Mouse (Mus musculus) stomach, embryonic 15.5 days (tissue): ENCODE results near the gene Cma1. TPM values are rescaled to one million over a fixed set of nuclear protein-coding genes. Genes with fewer than 3 reads are reported as not detected.

Experiments used
- ATAC-seq: fragments of 200-750 bp; cut with Nextera tagmentation; 2 replicates; pipeline ENCODE4 v1.8.0; 2017; ENCODE audit warnings: low read depth, moderate number of reproducible peaks, moderate TSS enrichment; ENCODE audit not compliant: insufficient read depth, low FRiP score
- H3K27ac ChIP-seq: fragments of 300-500 bp; sonication (generic); 2 replicates; pipeline ENCODE4 v1.5.1; 2015; ENCODE audit warnings: mild to moderate bottlenecking, inconsistent platforms
- H3K27me3 ChIP-seq: fragments of 300-500 bp; sonication (generic); replicated peaks from 2 replicates; pipeline ENCODE4 v1.6.1; 2015; ENCODE audit warnings: inconsistent platforms
- H3K36me3 ChIP-seq: fragments of 300-500 bp; sonication (generic); 2 replicates; pipeline ENCODE4 v1.6.1; 2015; ENCODE audit warnings: inconsistent platforms
- H3K4me1 ChIP-seq: fragments of 300-500 bp; sonication (generic); 2 replicates; pipeline ENCODE4 v1.6.1; 2015; ENCODE audit warnings: inconsistent platforms
- H3K4me2 ChIP-seq: fragments of 300-500 bp; sonication (generic); 2 replicates; pipeline ENCODE4 v1.6.1; 2015; ENCODE audit warnings: mild to moderate bottlenecking, inconsistent platforms
- H3K4me3 ChIP-seq: fragments of 300-500 bp; sonication (generic); replicated peaks from 2 replicates; pipeline ENCODE4 v1.5.1; 2015; ENCODE audit warnings: inconsistent platforms
- H3K9ac ChIP-seq: fragments of 300-500 bp; sonication (generic); 2 replicates; pipeline ENCODE4 v1.6.1; 2015; ENCODE audit warnings: inconsistent platforms
- H3K9me3 ChIP-seq: fragments of 300-500 bp; sonication (generic); 2 replicates; pipeline ENCODE4 v1.6.1; 2016; ENCODE audit warnings: inconsistent platforms
- WGBS: fragments of 180-500 bp; shearing (Covaris S2); methylation state at CpG from one replicate; pipeline ENCODE4 v1.1.7; 2015; 5-methylcytosine and 5-hydroxymethylcytosine counted together
- polyA plus RNA-seq: library from polyadenylated mRNA; unstranded; fragments of >200 nt; fragmentation: Nextera tagmentation; extraction: Ambion mirVana; gene quantifications from 2 replicates; pipeline ENCODE4 v1.2.1, GENCODE M21; 2015

The Cma1 gene
- polyA plus RNA-seq, 1 experiment from 2014 or later = 27.4 TPM

- Histone ChIP-seq H3K9ac (no peak overlapping the region), H3K27ac (no peak overlapping the region), H3K4me3 (no peak overlapping the region), H3K36me3 (no peaks in the 10 kb centered on the region), H3K4me1 (no peaks in the 10 kb centered on the region), H3K27me3 (no peaks in the 10 kb centered on the region), H3K9me3 (no peaks in the 10 kb centered on the region), H3K4me2 (no peak overlapping the region)
- no peak for ATAC-seq
- WGBS = 46% methylated on average over 7 of the region's 7 CpGs
These were observed 21.8 kb downstream of the Cma1 start for GRCm38 (mm10) chr14:55922475-55923232.

GRCm38 (mm10) chr14:55918240-55919082 is 26.0 kb downstream of the Cma1 start:
- no peak overlapping the region for H3K4me3 ChIP-seq
- H3K4me2 ChIP-seq = peak overlapping the region; percentile 19; the same call in 1 of the 2 replicates
- H3K4me1 ChIP-seq = no peaks in the 10 kb centered on the region
- WGBS = 19% methylated on average over 14 of the region's 14 CpGs
- no peaks in the 10 kb centered on the region for H3K27me3 ChIP-seq
- no peaks in the 10 kb centered on the region for H3K36me3 ChIP-seq
- peak; percentile 70; the same call in 1 of the 2 replicates for ATAC-seq
- no peak overlapping the region for H3K9ac ChIP-seq
- peak overlapping the region; percentile 45; the same call in 1 of the 2 replicates for H3K27ac ChIP-seq
- no peaks in the 10 kb centered on the region for H3K9me3 ChIP-seq

GRCm38 (mm10) chr14:55913406-55913805 is 31.1 kb downstream of the Cma1 start:
- Histone ChIP-seq H3K4me3 (no peak overlapping the region), H3K27ac (no peak overlapping the region), H3K9me3 (no peaks in the 10 kb centered on the region), H3K4me1 (no peaks in the 10 kb centered on the region), H3K27me3 (no peaks in the 10 kb centered on the region), H3K4me2 (no peak overlapping the region), H3K36me3 (no peaks in the 10 kb centered on the region), H3K9ac (no peak overlapping the region)
- WGBS = 48% methylated on average over 4 of the region's 4 CpGs
- no peak for ATAC-seq

GRCm38 (mm10) chr14:55905518-55905917 is 39.0 kb downstream of the Cma1 start:
- no peak overlapping the region for H3K27ac ChIP-seq
- ATAC-seq = no peak

GRCm38 (mm10) chr14:55900414-55900755 is 44.1 kb downstream of the Cma1 start:
- WGBS = 6% methylated on average over 12 of the region's 12 CpGs
- no peaks in the 10 kb centered on the region for H3K27me3 ChIP-seq
- H3K4me1 ChIP-seq = peaks cover 19% of the 10 kb centered on the region; the same call in 1 of the 2 replicates
- H3K27ac ChIP-seq = peak overlapping the region; percentile 72
- peak overlapping the region; percentile 46 for H3K4me3 ChIP-seq
- peaks cover 24% of the 10 kb centered on the region for H3K36me3 ChIP-seq
- no peaks in the 10 kb centered on the region for H3K9me3 ChIP-seq
- H3K9ac ChIP-seq = 0 out of 2 replicates have a peak overlapping the region, but pooled peaks have one; percentile 7
- no peak for ATAC-seq
- peak overlapping the region; percentile 66 for H3K4me2 ChIP-seq

More at GRCm38 (mm10) chr14:55905518-55905917, 39.0 kb downstream of the Cma1 start:
- whole genome bisulfite sequencing = 20% methylated on average over 1 of the region's 1 CpGs
- Histone ChIP-seq H3K4me3 (no peak overlapping the region), H3K9ac (no peak overlapping the region), H3K27me3 (no peaks in the 10 kb centered on the region), H3K4me2 (no peak overlapping the region), H3K9me3 (no peaks in the 10 kb centered on the region), H3K4me1 (peaks cover 9% of the 10 kb centered on the region; the same call in 1 of the 2 replicates), H3K36me3 (no peaks in the 10 kb centered on the region)

- peaks cover 29% of the 10 kb centered on the region for H3K36me3 ChIP-seq
- no peaks in the 10 kb centered on the region for H3K9me3 ChIP-seq
These were observed 44.6 kb downstream of the Cma1 start, which contains the start of gene Sdr39u1 for GRCm38 (mm10) chr14:55899701-55900413. TSS of gene Sdr39u1 (minus strand) at chr14:55900293.

GRCm38 (mm10) chr14:55898947-55899346 is 45.5 kb downstream of the Cma1 start:
- no peaks in the 10 kb centered on the region for H3K9me3 ChIP-seq
- no peak overlapping the region for H3K9ac ChIP-seq
- peak overlapping the region; percentile 46; the same call in 1 of the 2 replicates for H3K4me3 ChIP-seq
- H3K36me3 ChIP-seq = peaks cover 38% of the 10 kb centered on the region
- no peaks in the 10 kb centered on the region for H3K27me3 ChIP-seq
- 0 out of 2 replicates have a peak overlapping the region, but pooled peaks have one; percentile 72 for H3K27ac ChIP-seq
- H3K4me1 ChIP-seq = peaks cover 19% of the 10 kb centered on the region; the same call in 1 of the 2 replicates
- peak overlapping the region; percentile 66 for H3K4me2 ChIP-seq
- 86% methylated on average over 7 of the region's 7 CpGs for WGBS
- ATAC-seq = no peak

More at GRCm38 (mm10) chr14:55899701-55900413, 44.6 kb downstream of the Cma1 start, which contains the start of gene Sdr39u1:
- ATAC-seq = peak; percentile 89
- WGBS = under 1% methylated on average over 39 of the region's 39 CpGs
- Histone ChIP-seq H3K4me1 (peaks cover 19% of the 10 kb centered on the region; the same call in 1 of the 2 replicates), H3K27me3 (no peaks in the 10 kb centered on the region), H3K27ac (peak within 1 kb of the TSS; percentile 72), H3K4me2 (peak within 1 kb of the TSS; percentile 66), H3K9ac (peak within 1 kb of the TSS; percentile 31), H3K4me3 (peak within 1 kb of the TSS; percentile 46)

GRCm38 (mm10) chr14:55897671-55898070 is 46.8 kb downstream of the Cma1 start:
- 90% methylated on average over 12 of the region's 12 CpGs for WGBS
- no peak overlapping the region for H3K9ac ChIP-seq
- peaks cover 19% of the 10 kb centered on the region; the same call in 1 of the 2 replicates for H3K4me1 ChIP-seq
- H3K4me2 ChIP-seq = no peak overlapping the region
- no peaks in the 10 kb centered on the region for H3K9me3 ChIP-seq
- ATAC-seq = no peak
- H3K36me3 ChIP-seq = peaks cover 46% of the 10 kb centered on the region
- H3K4me3 ChIP-seq = no peak overlapping the region
- no peaks in the 10 kb centered on the region for H3K27me3 ChIP-seq
- no peak overlapping the region for H3K27ac ChIP-seq

Other genes with a start within 250 kb of the Cma1 start
- 17.9 and 30.5 TPM in 2 replicates for gene Tgm1, start 230.7 kb downstream of the Cma1 start, polyA plus RNA-seq
- 30.0 and 35.8 TPM in 2 replicates for gene Rabggta, start 222.4 kb downstream of the Cma1 start, polyA plus RNA-seq
- 92.9 and 96.4 TPM in 2 replicates for gene Dhrs1, start 199.0 kb downstream of the Cma1 start, polyA plus RNA-seq
- 34.3 and 36.7 TPM in 2 replicates for gene Nop9, start 199.0 kb downstream of the Cma1 start, polyA plus RNA-seq
- 11.8 and 12.9 TPM in 2 replicates for gene Cideb, start 186.2 kb downstream of the Cma1 start, polyA plus RNA-seq
- 0.85 and 0.96 TPM in 2 replicates for gene Ltb4r2, start 183.2 kb downstream of the Cma1 start, polyA plus RNA-seq
- 3.8 and 4.7 TPM in 2 replicates for gene Ltb4r1, start 178.7 kb downstream of the Cma1 start, polyA plus RNA-seq
- 6.3 and 8.0 TPM in 2 replicates for gene Adcy4, start 160.6 kb downstream of the Cma1 start, polyA plus RNA-seq
- gene Ripk3, start 155.8 kb downstream of the Cma1 start, polyA plus RNA-seq = 32.0 and 36.9 TPM in 2 replicates
- 35.5 and 40.9 TPM in 2 replicates for gene Nfatc4, start 121.5 kb downstream of the Cma1 start, polyA plus RNA-seq
- gene Nynrin, start 90.7 kb downstream of the Cma1 start, polyA plus RNA-seq = 15.4 and 18.5 TPM in 2 replicates
- 0.42 and 0.46 TPM in 2 replicates for gene Cbln3, start 60.3 kb downstream of the Cma1 start, polyA plus RNA-seq
- 16.5 and 18.1 TPM in 2 replicates for gene Khnyn, start 59.7 kb downstream of the Cma1 start, polyA plus RNA-seq
- gene Sdr39u1, start 44.4 kb downstream of the Cma1 start, polyA plus RNA-seq = 56.0 and 65.7 TPM in 2 replicates
- not detected in 2 replicates for gene Cma2, start 6.3 kb upstream of the Cma1 start, polyA plus RNA-seq
- gene Mcpt1, start 73.3 kb upstream of the Cma1 start, polyA plus RNA-seq = 0.48 and 0.57 TPM in 2 replicates
- not detected in 2 replicates for gene Mcpt9, start 85.8 kb upstream of the Cma1 start, polyA plus RNA-seq
- 0.37 and 0.49 TPM in 2 replicates for gene Mcpt2, start 97.4 kb upstream of the Cma1 start, polyA plus RNA-seq
- gene Mcpt4, start 117.6 kb upstream of the Cma1 start, polyA plus RNA-seq = 1.4 TPM in 2 replicates
- gene Mcpt8, start 140.6 kb upstream of the Cma1 start, polyA plus RNA-seq = 4.2 and 4.4 TPM in 2 replicates
- 1.0 and 3.2 TPM in 2 replicates for gene Ctsg, start 157.9 kb upstream of the Cma1 start, polyA plus RNA-seq
- gene Gzme, start 175.9 kb upstream of the Cma1 start, polyA plus RNA-seq = not detected in 2 replicates
- gene Gzmd, start 187.9 kb upstream of the Cma1 start, polyA plus RNA-seq = not detected in 2 replicates
- gene Gzmg, start 214.9 kb upstream of the Cma1 start, polyA plus RNA-seq = not detected in 2 replicates
- gene Gzmn, start 229.9 kb upstream of the Cma1 start, polyA plus RNA-seq = not detected in 2 replicates